Mouse (Mus musculus) activated CD4-positive, CD25-positive, alpha-beta regulatory T cell, adult 4 months (primary cell): ENCODE data around the gene Rab31. TPM values are rescaled to one million over a fixed set of nuclear protein-coding genes. Genes with fewer than 3 reads are reported as not detected.

ENCODE experiments used
- ATAC-seq: one replicate; pipeline ENCODE4 v1.8.0; 2017
- polyA plus RNA-seq, 2 experiments: library from polyadenylated mRNA; unstranded; fragments of 100-300 nt; shearing (Covaris generic); gene quantifications; one replicate each; pipeline ENCODE4 v1.2.1; 2017

The Rab31 gene
- polyA plus RNA-seq, 2 experiments from 2014 or later = 2.6 to 3.0 TPM

- ATAC-seq = no peak
Measured at GRCm38 (mm10) chr17:65615678-65616077, 156.9 kb downstream of the Rab31 start.

- no peak for ATAC-seq
Measured at GRCm38 (mm10) chr17:65614431-65614830, 158.1 kb downstream of the Rab31 start.

- ATAC-seq = peak; percentile 77
Measured at GRCm38 (mm10) chr17:65613463-65614412, 158.8 kb downstream of the Rab31 start, which contains the start of gene Vapa. TSS of gene Vapa (minus strand) at chr17:65613555.

GRCm38 (mm10) chr17:65613142-65613462, 159.4 kb downstream of the Rab31 start:
- ATAC-seq = peak; percentile 34

GRCm38 (mm10) chr17:65612391-65613141, 160.0 kb downstream of the Rab31 start:
- ATAC-seq = peak; percentile 2

- ATAC-seq = no peak
Measured at GRCm38 (mm10) chr17:65611721-65612120, 160.8 kb downstream of the Rab31 start.

GRCm38 (mm10) chr17:65608743-65609142, 163.8 kb downstream of the Rab31 start:
- no peak for ATAC-seq

GRCm38 (mm10) chr17:65608312-65608687, 164.3 kb downstream of the Rab31 start:
- no peak for ATAC-seq

GRCm38 (mm10) chr17:65607574-65608311, 164.8 kb downstream of the Rab31 start:
- ATAC-seq = no peak

- ATAC-seq = no peak
Measured at GRCm38 (mm10) chr17:65606014-65606413, 166.5 kb downstream of the Rab31 start.

- no peak for ATAC-seq
Measured at GRCm38 (mm10) chr17:65604892-65605291, 167.7 kb downstream of the Rab31 start.

GRCm38 (mm10) chr17:65604315-65604714, 168.2 kb downstream of the Rab31 start:
- peak; percentile 43 for ATAC-seq

Other genes with a start within 250 kb of the Rab31 start
- not detected for gene Tmem232, start 232.0 kb downstream of the Rab31 start, polyA plus RNA-seq
- 10 to 100 TPM; 23.3 to 44.9 TPM for gene Vapa, start 159.2 kb downstream of the Rab31 start, polyA plus RNA-seq
- not detected for gene Txndc2, start 130.6 kb downstream of the Rab31 start, polyA plus RNA-seq
- 10 to 100 TPM; 20.0 to 21.8 TPM for gene Ppp4r1, start 9.8 kb upstream of the Rab31 start, polyA plus RNA-seq
- 10 to 100 TPM; 39.1 to 51.8 TPM for gene Ralbp1, start 113.0 kb upstream of the Rab31 start, polyA plus RNA-seq
- gene Twsg1, start 178.5 kb upstream of the Rab31 start, polyA plus RNA-seq = 10 to 100 TPM; 19.9 to 22.2 TPM